Mouse (Mus musculus) lung, postnatal 0 days (tissue): ENCODE results near the gene Tmem120a.

Experiments
- CTCF ChIP-seq: IDR thresholded peaks from 2 replicates; pipeline ENCODE4 v1.5.1; 2016; ENCODE audit warnings: antibody characterized with exemption, mild to moderate bottlenecking
- EP300 ChIP-seq: IDR thresholded peaks from 2 replicates; pipeline ENCODE4 v1.6.1; 2016; ENCODE audit warnings: antibody characterized with exemption, mild to moderate bottlenecking, control low read depth

DNA sequence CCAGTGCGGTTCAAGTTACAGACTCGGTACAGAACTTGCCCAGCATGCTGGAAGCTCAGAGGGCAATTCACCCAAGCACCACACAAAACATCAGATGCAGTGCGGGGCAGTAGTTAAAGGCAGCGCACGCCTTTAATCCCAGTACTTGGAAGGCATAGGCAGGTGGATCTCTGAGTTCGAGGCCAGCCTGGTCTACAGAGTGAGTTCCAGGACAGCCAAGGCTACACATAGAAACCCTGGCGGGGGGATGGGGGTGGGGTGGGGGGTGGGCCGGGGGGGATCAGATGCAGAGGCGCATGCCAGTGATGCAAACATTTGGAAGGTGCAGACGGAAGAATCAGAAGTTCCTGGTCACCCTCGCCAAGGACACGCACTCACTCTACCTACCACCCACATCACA, 494 bp upstream of the Tmem120a start:
- TF ChIP-seq CTCF (no peak), EP300 (no peak)
